Mouse (Mus musculus): ENCODE measurements around the gene Kmt2e. TPM values are rescaled to one million over a fixed set of nuclear protein-coding genes. Genes with fewer than 3 reads are reported as not detected.
"Not testable (repeated sequence)": the region's sequence is repeated elsewhere in the genome, so short reads cannot be mapped to it uniquely, and the experiment has no call there.

Kmt2e gene
- polyA plus RNA-seq, 1 experiment: 68.7 TPM

DNA sequence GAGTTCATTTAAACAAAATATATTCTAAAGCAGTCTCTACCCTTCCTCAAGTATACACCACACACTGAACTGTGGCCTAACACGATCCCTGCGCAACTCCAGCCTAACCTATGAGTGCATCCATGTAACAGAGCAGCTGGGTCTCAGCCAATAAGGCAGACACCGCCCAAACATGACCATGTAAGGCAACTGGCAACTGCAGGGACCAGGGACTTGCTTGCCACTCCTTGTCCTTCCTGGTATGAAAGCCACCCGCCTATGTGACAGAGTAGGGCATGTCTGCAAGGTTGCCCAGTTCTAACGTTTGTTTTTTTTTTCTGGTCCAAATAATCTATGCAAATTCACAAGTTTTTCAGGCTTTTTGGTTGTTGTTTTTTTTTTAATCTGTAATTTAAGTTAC lies 117.4 kb downstream of the Kmt2e start:
- TF ChIP-seq CTCF (IDR thresholded peaks at IDR 0.05; ENCODE audit: control insufficient read depth, insufficient read depth, low read length) (no peak), POLR2A (IDR thresholded peaks at IDR 0.05; ENCODE audit: borderline replicate concordance, control insufficient read depth, low read depth, low read length) (no peak)
- WGBS: 53% methylated on average over 5 of the region's 5 CpGs

GRCm38 (mm10) chr5:23553338-23553737 lies 119.1 kb downstream of the Kmt2e start:
- not testable (repeated sequence) for H3K27ac ChIP-seq (ENCODE audit: control insufficient read depth, insufficient read depth, low read depth, low read length, poor library complexity); H3K4me1 ChIP-seq (ENCODE audit: control insufficient read depth, insufficient read depth, low read length); H3K4me3 ChIP-seq (replicated peaks; ENCODE audit: control insufficient read depth, low read depth, low read length)
- 58% methylated on average over 3 of the region's 3 CpGs for WGBS

More for the DNA sequence above, 117.4 kb downstream of the Kmt2e start:
- Histone ChIP-seq H3K4me1 (ENCODE audit: control insufficient read depth, insufficient read depth, low read length) (peaks cover 1% of the 10 kb centered on the region; the same call in 1 of the 2 replicates), H3K4me3 (replicated peaks; ENCODE audit: control insufficient read depth, low read depth, low read length) (no peak overlapping the region), H3K27ac (ENCODE audit: control insufficient read depth, insufficient read depth, low read depth, low read length, poor library complexity) (no peak overlapping the region)
